Mouse (Mus musculus): ENCODE measurements around the gene Glrb. TPM values are rescaled to one million over a fixed set of nuclear protein-coding genes. Genes with fewer than 3 reads are reported as not detected.

Gene Glrb
- not detected in 2 replicates for polyA plus RNA-seq (2012; ENCODE audit: insufficient read depth, low replicate concordance)

DNA sequence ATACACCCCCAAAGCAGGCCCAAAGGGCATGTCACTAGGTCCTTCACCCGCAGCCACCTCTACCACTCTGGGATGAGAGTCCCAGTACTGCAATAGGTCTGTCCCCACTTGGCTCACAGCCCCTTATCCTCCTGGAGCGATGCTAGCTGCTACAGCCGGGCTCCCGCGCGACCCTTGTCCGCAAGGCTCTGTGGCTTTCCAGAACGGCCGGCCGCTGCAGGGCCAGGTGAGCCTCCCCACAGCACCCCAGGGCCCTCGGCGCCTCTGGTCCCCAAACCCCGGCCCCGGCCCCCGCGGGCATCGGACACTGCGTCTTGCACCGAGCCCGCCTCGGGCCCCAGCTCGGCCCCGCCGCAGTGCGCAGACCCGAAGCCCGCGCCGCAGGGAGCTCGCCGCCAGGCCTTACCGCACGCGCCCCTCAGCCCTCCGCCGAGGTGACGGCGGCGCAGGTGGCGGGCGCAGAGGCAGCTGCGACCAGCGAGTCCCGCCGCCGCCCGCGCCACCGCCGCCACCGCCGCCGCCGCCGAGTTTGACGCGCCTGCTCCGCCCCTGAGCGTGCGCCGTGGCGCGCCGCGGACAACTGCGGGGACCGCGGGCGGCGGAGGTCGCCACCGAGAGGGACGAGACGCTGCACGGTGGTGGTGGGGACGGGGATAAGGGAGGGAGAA lies at the start of gene Glrb:
TSS of gene Glrb (minus strand) at position 550 of the 668 bp plus-strand sequence.
- no peaks in the 10 kb centered on the region for H3K36me3 ChIP-seq (replicated peaks; ENCODE audit: low read length)
- H3K27me3 ChIP-seq (replicated peaks): peaks cover 22% of the 10 kb centered on the region
- TF ChIP-seq GATA1 (IDR thresholded peaks at IDR 0.05; ENCODE audit: borderline replicate concordance, low read length): no peak
- H3K9me3 ChIP-seq: peaks cover 6% of the 10 kb centered on the region; the same call in 1 of the 2 replicates
- peak within 1 kb of the TSS; percentile 83 for H3K4me3 ChIP-seq (replicated peaks)
- peaks cover 8% of the 10 kb centered on the region for H3K4me1 ChIP-seq

DNA sequence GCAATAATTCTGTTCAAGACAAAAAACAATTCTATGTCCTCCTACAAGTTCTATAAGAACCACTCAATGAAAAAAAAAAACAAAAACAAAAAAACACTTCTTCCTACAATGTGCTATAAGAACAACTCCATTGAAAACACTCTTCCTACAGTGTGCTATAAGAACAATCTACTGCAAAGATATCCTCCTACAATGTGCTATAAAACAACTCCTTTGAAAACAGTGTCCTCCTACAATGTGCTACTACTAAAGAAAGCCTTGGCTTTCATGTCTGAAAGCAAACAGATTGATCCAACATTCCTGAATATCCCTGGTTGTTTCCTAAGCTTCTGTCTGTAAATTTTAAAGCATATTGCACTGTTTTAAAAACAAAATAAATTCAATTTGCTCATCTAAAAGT lies 46.5 kb upstream of the Glrb start:
- TF ChIP-seq GATA1 (IDR thresholded peaks at IDR 0.05; ENCODE audit: borderline replicate concordance, low read length): no peak
- TF ChIP-seq FLI1 (IDR thresholded peaks at IDR 0.05; ENCODE audit: low read length): no peak
- no peaks in the 10 kb centered on the region for H3K9me3 ChIP-seq
- no peaks in the 10 kb centered on the region for H3K36me3 ChIP-seq (replicated peaks; ENCODE audit: low read length)
- no peaks in the 10 kb centered on the region for H3K27me3 ChIP-seq (replicated peaks)
- H3K4me1 ChIP-seq: no peaks in the 10 kb centered on the region
- no peak overlapping the region for H3K4me3 ChIP-seq (replicated peaks)

DNA sequence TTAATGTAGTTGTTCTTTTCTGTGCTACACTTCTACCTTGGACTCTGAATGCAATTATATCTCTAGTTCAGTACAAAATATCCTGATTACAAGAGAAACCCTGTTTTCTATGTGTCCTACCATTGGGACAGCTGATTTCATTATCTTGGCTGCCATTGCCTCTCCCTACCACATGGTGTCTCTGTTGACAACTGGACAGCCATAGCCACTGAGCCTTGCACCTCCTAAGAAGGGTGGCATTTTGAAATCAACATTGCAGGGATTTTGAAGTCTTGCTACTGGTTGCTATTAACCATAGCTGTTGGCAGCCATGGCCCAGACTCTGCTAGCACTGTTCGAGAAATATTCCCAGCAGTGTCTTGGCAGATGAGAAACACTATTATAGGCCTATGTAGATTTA lies 45.1 kb upstream of the Glrb start:
- H3K4me3 ChIP-seq (replicated peaks): no peak overlapping the region
- H3K27me3 ChIP-seq (replicated peaks): no peaks in the 10 kb centered on the region
- H3K36me3 ChIP-seq (replicated peaks; ENCODE audit: low read length): no peaks in the 10 kb centered on the region
- TF ChIP-seq GATA1 (IDR thresholded peaks at IDR 0.05; ENCODE audit: borderline replicate concordance, low read length) (no peak), FLI1 (IDR thresholded peaks at IDR 0.05; ENCODE audit: low read length) (no peak)
- H3K9me3 ChIP-seq: no peaks in the 10 kb centered on the region
- H3K4me1 ChIP-seq: no peaks in the 10 kb centered on the region

DNA sequence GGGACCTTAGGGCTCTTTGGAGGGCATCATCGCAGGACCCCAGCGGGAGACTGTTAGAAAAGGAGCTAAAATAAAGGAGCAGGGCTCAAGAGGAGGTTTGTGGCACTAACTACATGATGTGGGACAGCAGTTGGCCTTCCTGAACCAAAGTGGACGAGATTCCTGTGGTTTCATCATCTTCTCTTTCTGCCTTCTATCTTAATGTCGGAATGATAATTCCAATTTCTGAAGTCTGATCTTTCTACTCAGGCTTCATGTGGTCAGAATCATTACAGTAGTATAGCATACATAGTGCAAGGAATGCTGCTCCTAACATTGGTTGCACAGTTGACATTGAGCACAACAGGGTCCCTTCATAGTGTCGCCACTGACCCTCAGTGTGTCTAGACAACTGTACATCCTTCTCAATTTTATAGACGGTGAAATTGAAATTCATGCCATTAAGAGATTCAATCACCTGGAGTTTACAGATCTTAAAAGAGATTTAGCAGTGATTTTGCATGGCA lies 372 bp upstream of the Glrb start:
- no peaks in the 10 kb centered on the region for H3K36me3 ChIP-seq (replicated peaks; ENCODE audit: low read length)
- TF ChIP-seq FLI1 (IDR thresholded peaks at IDR 0.05; ENCODE audit: low read length): no peak
- TF ChIP-seq GATA1 (IDR thresholded peaks at IDR 0.05; ENCODE audit: borderline replicate concordance, low read length): no peak
- H3K4me3 ChIP-seq (replicated peaks): peak overlapping the region; percentile 83
- peaks cover 8% of the 10 kb centered on the region for H3K4me1 ChIP-seq
- H3K27me3 ChIP-seq (replicated peaks): peaks cover 22% of the 10 kb centered on the region
- peaks cover 6% of the 10 kb centered on the region; the same call in 1 of the 2 replicates for H3K9me3 ChIP-seq

DNA sequence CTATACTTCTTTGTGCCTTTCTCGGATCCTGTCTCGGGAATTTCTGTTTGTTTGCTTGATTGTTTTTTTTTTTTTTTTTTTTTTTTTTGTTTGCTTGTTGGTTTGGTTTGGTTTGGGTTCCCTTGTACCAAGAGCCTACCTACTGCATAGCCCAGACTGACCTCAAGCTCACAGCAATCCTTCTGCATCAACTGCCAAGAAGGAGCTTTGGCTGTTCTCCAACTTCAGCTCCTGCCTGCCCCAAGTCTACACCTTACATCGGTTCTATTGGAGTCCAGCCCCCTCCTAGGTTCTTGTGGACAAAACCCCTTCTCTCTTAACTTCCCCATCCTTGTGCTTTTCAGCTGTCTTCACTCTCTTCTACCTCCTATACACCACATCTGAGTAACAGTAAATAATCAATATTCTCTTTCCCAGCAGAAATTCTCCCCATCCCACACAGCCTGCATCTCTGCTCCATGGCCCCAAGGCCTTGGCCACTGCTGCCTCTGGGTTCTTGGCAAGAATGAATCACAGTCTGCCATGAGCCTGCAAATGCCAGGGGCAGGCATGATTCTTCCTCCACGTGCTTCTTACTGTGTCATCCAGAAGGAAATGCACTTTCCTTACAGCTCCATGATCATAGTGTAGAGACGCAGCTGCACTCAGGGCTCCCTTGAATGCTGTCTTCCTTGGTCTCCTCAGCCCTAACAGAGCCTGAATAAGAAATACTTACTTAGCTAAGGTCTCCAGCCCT lies 18.5 kb downstream of the Glrb start:
- Histone ChIP-seq H3K36me3 (replicated peaks; ENCODE audit: low read length) (no peaks in the 10 kb centered on the region), H3K4me3 (replicated peaks) (no peak overlapping the region), H3K27me3 (replicated peaks) (no peaks in the 10 kb centered on the region), H3K9me3 (peaks cover 3% of the 10 kb centered on the region; the same call in 1 of the 2 replicates), H3K4me1 (no peaks in the 10 kb centered on the region)
- TF ChIP-seq FLI1 (IDR thresholded peaks at IDR 0.05; ENCODE audit: low read length) (no peak), GATA1 (IDR thresholded peaks at IDR 0.05; ENCODE audit: borderline replicate concordance, low read length) (no peak)

DNA sequence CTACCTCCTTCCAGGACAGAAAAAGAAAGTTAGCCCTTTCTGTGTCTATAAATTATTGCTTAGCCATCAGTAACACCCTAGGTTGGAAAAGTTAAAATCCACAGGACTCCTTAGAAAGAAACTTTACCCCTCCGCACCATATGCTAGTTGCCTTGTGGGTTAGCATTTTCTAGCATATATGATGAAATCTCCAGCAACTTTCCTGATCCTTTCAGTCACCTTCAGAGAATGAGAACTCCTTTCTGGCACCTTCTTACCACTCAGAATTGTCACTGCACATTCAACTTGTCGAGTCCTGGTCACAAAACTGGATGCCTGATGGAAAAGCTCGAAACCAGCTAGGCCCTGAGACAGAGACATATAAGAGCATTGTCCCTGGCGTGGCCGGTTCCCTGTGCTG lies 19.1 kb downstream of the Glrb start:
- TF ChIP-seq GATA1 (IDR thresholded peaks at IDR 0.05; ENCODE audit: borderline replicate concordance, low read length) (no peak), FLI1 (IDR thresholded peaks at IDR 0.05; ENCODE audit: low read length) (no peak)
- peaks cover 3% of the 10 kb centered on the region; the same call in 1 of the 2 replicates for H3K9me3 ChIP-seq
- no peaks in the 10 kb centered on the region for H3K4me1 ChIP-seq
- no peaks in the 10 kb centered on the region for H3K27me3 ChIP-seq (replicated peaks)
- no peak overlapping the region for H3K4me3 ChIP-seq (replicated peaks)
- no peaks in the 10 kb centered on the region for H3K36me3 ChIP-seq (replicated peaks; ENCODE audit: low read length)

DNA sequence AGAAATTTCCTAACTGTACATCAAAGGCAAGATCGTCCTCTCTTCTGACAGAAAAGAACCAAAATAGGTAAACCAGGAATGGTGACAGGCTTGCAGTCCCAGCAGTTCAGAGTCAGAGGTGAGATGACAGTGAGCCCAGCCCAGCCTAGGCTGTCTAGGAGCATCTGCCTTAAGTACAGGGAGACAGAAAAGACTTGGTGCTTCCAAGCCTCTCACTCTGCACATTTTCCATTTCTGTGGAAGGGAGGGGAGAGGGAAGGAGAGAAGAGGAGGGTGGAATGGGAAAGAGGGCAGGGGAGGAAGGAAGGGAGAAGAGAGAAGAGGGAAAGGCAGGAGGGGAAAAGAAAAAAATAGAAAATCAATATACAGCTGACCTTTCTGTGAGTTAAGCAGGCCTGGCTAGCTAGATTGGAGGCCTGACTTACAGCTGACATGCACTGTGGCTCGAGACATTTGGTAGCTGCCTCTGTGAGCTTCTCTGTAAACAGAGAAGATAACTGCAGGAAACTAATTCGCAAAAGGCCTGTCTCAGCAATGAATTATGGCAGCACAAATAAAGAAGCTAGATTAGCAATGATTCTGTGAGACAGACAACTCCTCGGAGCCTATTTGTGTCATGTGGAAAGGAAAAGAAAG lies 20.3 kb downstream of the Glrb start:
- TF ChIP-seq FLI1 (IDR thresholded peaks at IDR 0.05; ENCODE audit: low read length) (no peak), GATA1 (IDR thresholded peaks at IDR 0.05; ENCODE audit: borderline replicate concordance, low read length) (no peak)
- Histone ChIP-seq H3K36me3 (replicated peaks; ENCODE audit: low read length) (no peaks in the 10 kb centered on the region), H3K4me1 (no peaks in the 10 kb centered on the region), H3K9me3 (peaks cover 3% of the 10 kb centered on the region; the same call in 1 of the 2 replicates), H3K4me3 (replicated peaks) (no peak overlapping the region), H3K27me3 (replicated peaks) (no peaks in the 10 kb centered on the region)

DNA sequence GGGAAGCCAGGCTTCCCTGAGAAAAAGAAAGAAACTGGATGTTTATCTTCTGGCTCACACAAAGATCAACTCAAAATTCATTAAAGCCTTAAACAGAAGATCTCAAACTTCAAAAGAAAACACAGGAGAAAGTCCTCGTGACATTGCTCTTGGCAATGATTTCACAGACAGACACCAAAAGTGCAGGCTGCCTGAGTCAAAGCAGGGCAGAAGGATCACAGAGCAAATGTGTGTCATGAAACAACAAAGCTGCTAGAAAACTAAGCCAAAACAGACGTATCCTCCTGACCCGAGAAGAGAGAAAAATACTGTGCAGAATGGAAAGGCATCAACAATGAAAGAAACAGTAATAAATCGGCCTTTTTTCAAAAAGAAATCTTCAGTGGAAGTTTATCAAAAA lies 22.4 kb downstream of the Glrb start:
- Histone ChIP-seq H3K27me3 (replicated peaks) (no peaks in the 10 kb centered on the region), H3K4me3 (replicated peaks) (no peak overlapping the region), H3K4me1 (no peaks in the 10 kb centered on the region), H3K36me3 (replicated peaks; ENCODE audit: low read length) (no peaks in the 10 kb centered on the region), H3K9me3 (peaks cover 3% of the 10 kb centered on the region; the same call in 1 of the 2 replicates)
- no peak for TF ChIP-seq GATA1 (IDR thresholded peaks at IDR 0.05; ENCODE audit: borderline replicate concordance, low read length)
- TF ChIP-seq FLI1 (IDR thresholded peaks at IDR 0.05; ENCODE audit: low read length): no peak

DNA sequence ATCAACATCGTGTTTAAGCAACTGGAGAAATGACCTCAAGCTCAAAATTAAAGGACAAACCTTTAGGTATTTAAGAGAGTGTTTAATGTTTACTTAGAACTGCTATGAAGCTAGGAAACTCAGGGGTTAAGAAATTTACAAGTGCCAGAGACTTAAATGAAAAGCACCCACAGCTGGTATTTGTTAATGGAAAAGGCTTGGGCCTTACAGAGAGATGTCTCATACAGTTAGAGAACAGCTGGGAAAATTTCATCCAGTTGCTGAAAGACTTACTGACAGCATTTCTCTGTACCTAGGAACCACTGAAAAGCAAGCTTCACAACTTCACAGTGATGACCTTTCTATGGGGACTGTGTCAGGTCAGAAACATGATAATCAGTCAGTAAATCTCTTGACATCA lies 28.3 kb downstream of the Glrb start:
- no peak for TF ChIP-seq GATA1 (IDR thresholded peaks at IDR 0.05; ENCODE audit: borderline replicate concordance, low read length)
- TF ChIP-seq FLI1 (IDR thresholded peaks at IDR 0.05; ENCODE audit: low read length): no peak
- no peaks in the 10 kb centered on the region for H3K27me3 ChIP-seq (replicated peaks)
- 0 out of 2 replicates have a peak, but pooled peaks cover 3% of the 10 kb centered on the region for H3K9me3 ChIP-seq
- no peaks in the 10 kb centered on the region for H3K36me3 ChIP-seq (replicated peaks; ENCODE audit: low read length)
- no peak overlapping the region for H3K4me3 ChIP-seq (replicated peaks)
- no peaks in the 10 kb centered on the region for H3K4me1 ChIP-seq

All from megakaryocyte, embryonic 14.5 days (primary cell).